Mouse (Mus musculus) liver, embryonic 14.5 days (tissue): ENCODE measurements around the gene Abca4. TPM values are rescaled to one million over a fixed set of nuclear protein-coding genes. Genes with fewer than 3 reads are reported as not detected.

Experiments used
- ATAC-seq: fragments of 200-750 bp; cut with Nextera tagmentation; 2 replicates; pipeline ENCODE4 v1.8.0; 2017; ENCODE audit warnings: moderate number of reproducible peaks, mild to moderate bottlenecking, moderate library complexity; ENCODE audit not compliant: insufficient read depth
- DNase-seq, 3 experiments: peaks; one replicate each; pipeline ENCODE4 v3.0.0-alpha.2; 2012 to 2013; ENCODE audit warnings: low read depth in 3 of 3, low spot score in 3 of 3
- H3K27ac ChIP-seq: fragments of 300-500 bp; sonication (generic); 2 replicates; pipeline ENCODE4 v1.5.1; 2014; ENCODE audit warnings: moderate library complexity, mild to moderate bottlenecking, control low read depth, inconsistent platforms
- H3K27me3 ChIP-seq: fragments of 300-500 bp; sonication (generic); 2 replicates; pipeline ENCODE4 v1.6.1; 2014; ENCODE audit warnings: mild to moderate bottlenecking, low read length, moderate library complexity; ENCODE audit not compliant: control insufficient read depth, insufficient read depth
- H3K36me3 ChIP-seq: fragments of 300-500 bp; sonication (generic); replicated peaks from 2 replicates; pipeline ENCODE4 v1.6.1; 2014; ENCODE audit warnings: low read depth; ENCODE audit not compliant: control insufficient read depth, insufficient read depth
- H3K4me1 ChIP-seq, 2 experiments: fragments of 200-500 bp in 1 of 2; fragments of 300-500 bp in 1 of 2; sonication (generic) in 1 of 2; replicated peaks; 2 replicates each; pipeline ENCODE4 v1.6.1; 2012 to 2014; ENCODE audit warnings: antibody characterized with exemption in 1 of 2, inconsistent platforms in 1 of 2, low read length in 1 of 2; ENCODE audit not compliant: control insufficient read depth in 2 of 2, insufficient read depth in 2 of 2
- H3K4me2 ChIP-seq: fragments of 300-500 bp; sonication (generic); 2 replicates; pipeline ENCODE4 v1.6.1; 2014; ENCODE audit warnings: low read depth, mild to moderate bottlenecking, control low read depth, moderate library complexity
- H3K4me3 ChIP-seq, 2 experiments: fragments of 200-500 bp in 1 of 2; fragments of 300-500 bp in 1 of 2; sonication (generic) in 1 of 2; 2 replicates each; pipeline ENCODE4 v1.5.1; 2012 to 2014; ENCODE audit warnings: low read depth in 2 of 2, low read length in 2 of 2, mild to moderate bottlenecking in 2 of 2, control low read depth in 1 of 2, inconsistent platforms in 1 of 2, moderate library complexity in 1 of 2; ENCODE audit not compliant: insufficient read depth in 1 of 2
- H3K9ac ChIP-seq: fragments of 300-500 bp; sonication (generic); replicated peaks from 2 replicates; pipeline ENCODE4 v1.6.1; 2014; ENCODE audit warnings: mild to moderate bottlenecking, control low read depth, moderate library complexity
- H3K9me3 ChIP-seq: fragments of 300-500 bp; sonication (generic); 2 replicates; pipeline ENCODE4 v1.6.1; 2016; ENCODE audit warnings: low read length, mixed read lengths; ENCODE audit not compliant: control insufficient read depth
- CTCF ChIP-seq: IDR thresholded peaks from 2 replicates; pipeline ENCODE4 v1.5.1; 2016; ENCODE audit warnings: antibody characterized with exemption, low read depth, control low read depth
- EP300 ChIP-seq: IDR thresholded peaks from 2 replicates; pipeline ENCODE4 v1.6.1; 2016; ENCODE audit warnings: antibody characterized with exemption, low read depth
- WGBS: fragments of 180-500 bp; shearing (Covaris S2); extraction: QIAGEN DNeasy Blood & Tissue Kit; methylation state at CpG from one replicate; pipeline ENCODE4 v1.1.7; 2014; ENCODE audit not compliant: insufficient replicate concordance; 5-methylcytosine and 5-hydroxymethylcytosine counted together
- polyA plus RNA-seq, 2 experiments: library from polyadenylated mRNA; depleted of rRNA in 1 of 2; stranded (reverse) in 1 of 2; unstranded in 1 of 2; fragments of >200 nt; fragmentation: Nextera tagmentation in 1 of 2; extraction: Ambion mirVana in 1 of 2; gene quantifications; 2 replicates each; pipeline versions ENCODE4 v1.2.1 to v1.2.3; 2012 to 2014

Gene Abca4
- polyA plus RNA-seq, 2 experiments, result 0.35 to 0.53 TPM

DNA sequence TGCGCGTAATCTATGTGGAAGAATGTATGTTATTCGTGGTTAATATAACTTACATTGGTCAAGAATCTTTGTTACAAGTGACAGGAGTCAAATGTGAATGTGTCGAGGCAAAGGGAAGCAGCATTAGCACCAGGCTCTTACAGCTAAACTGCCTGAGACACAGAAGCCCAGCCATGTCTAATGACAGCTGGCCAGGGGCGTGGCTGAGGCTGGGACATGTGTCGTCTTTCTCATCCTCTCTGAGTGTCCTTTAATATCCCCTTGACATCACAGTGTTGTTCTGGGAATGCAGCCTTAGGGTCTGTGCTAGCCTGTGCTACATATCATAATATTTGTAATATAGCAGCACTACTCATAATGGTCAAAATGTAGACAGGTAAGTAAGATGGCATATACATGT lies 3.7 kb upstream of the Abca4 start:
- H3K9ac ChIP-seq, result no peak overlapping the region
- H3K4me2 ChIP-seq, result no peak overlapping the region
- H3K36me3 ChIP-seq, result no peaks in the 10 kb centered on the region
- H3K4me1 ChIP-seq, result peaks cover 0 to 10% of the 10 kb centered on the region in 2 experiments; a peak in 1 of 4 replicates
- no peak overlapping the region for H3K4me3 ChIP-seq
- ATAC-seq (no peak), DNase-seq (no peak)
- TF ChIP-seq EP300 (no peak), CTCF (no peak)
- 57% methylated on average over 6 of the region's 6 CpGs for WGBS
- no peak overlapping the region for H3K27ac ChIP-seq
- H3K9me3 ChIP-seq, result no peaks in the 10 kb centered on the region
- H3K27me3 ChIP-seq, result peaks cover 5% of the 10 kb centered on the region

DNA sequence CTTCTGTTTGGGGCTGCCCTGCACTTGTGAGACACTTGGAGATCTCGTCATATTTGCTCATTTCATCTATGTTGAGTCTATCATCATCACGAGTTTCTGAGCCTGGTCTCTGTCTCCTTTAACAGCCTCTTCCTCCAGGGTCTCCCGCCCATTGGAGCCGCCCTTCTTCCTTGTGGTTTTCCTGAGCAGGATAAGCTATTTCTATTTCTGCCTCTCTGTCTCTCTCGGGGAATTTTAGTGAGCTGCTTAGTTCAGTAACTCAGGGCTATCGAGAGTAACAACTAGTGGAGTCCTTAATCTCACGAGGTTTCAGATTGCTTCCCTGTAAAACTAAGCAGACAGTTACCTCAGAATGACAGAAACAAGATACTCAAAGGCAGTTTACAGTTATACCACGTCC lies 1.1 kb upstream of the Abca4 start:
- no peak for ATAC-seq
- TF ChIP-seq EP300, result no peak
- no peak for TF ChIP-seq CTCF
- DNase-seq, result no peak
- H3K4me1 ChIP-seq, result peaks cover 0 to 10% of the 10 kb centered on the region in 2 experiments; a peak in 1 of 4 replicates
- no peaks in the 10 kb centered on the region for H3K9me3 ChIP-seq
- WGBS, result 3% methylated on average over 8 of the region's 8 CpGs
- peaks cover 5% of the 10 kb centered on the region for H3K27me3 ChIP-seq
- no peak overlapping the region for H3K27ac ChIP-seq
- 0 out of 2 replicates have a peak overlapping the region, but pooled peaks have one; percentile 4 for H3K4me2 ChIP-seq
- no peak overlapping the region for H3K9ac ChIP-seq
- no peaks in the 10 kb centered on the region for H3K36me3 ChIP-seq
- H3K4me3 ChIP-seq, result no peak overlapping the region

DNA sequence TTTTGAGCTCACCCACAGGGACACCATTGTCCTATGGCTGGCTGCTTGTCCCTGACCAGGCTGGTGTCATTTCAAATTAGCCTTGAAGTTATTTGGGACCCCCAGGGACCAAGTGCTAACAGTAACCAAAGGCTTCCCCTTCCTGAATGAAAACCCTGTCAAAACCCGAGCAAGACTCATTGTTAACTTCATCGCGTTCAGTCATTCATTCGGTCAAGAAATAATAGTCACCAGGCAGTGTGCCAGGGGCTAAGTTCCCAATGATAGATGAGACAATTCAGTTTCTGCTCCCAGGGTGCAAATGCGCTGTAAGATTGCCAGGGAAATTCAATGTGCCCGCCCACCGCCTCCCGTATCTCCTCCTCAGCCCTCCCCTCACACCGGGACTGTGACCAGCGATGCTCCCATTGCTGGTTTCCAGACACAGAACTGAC lies 2.0 kb downstream of the Abca4 start:
- TF ChIP-seq EP300, result no peak
- TF ChIP-seq CTCF, result no peak
- no peak for ATAC-seq
- H3K4me2 ChIP-seq, result no peak overlapping the region

DNA sequence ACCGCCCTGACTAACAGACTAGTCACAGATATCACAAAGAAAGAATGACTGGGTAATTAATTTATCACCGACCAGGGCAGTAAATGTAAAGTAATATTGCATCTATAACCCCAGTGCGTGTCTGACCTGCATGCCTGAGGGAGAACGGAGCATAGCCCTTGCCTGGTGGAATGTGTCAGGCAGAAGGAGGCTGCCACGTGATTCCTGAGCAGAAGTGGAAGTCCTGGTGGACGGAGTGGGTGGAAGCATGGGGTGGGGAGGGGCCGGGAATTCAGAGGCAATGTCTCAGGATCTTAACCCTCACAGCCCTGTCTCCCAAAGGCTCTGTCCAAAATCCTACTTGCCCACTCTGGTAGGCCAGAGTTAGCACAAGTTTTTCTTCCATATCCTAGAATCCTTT lies 3.2 kb downstream of the Abca4 start:
- no peaks in the 10 kb centered on the region for H3K36me3 ChIP-seq
- H3K4me1 ChIP-seq, result peaks cover 0 to 10% of the 10 kb centered on the region in 2 experiments; a peak in 1 of 4 replicates
- no peak for ATAC-seq
- no peak overlapping the region for H3K9ac ChIP-seq
- H3K4me2 ChIP-seq, result no peak overlapping the region
- H3K27me3 ChIP-seq, result peaks cover 5% of the 10 kb centered on the region
- WGBS, result 50% methylated on average over 7 of the region's 7 CpGs
- H3K9me3 ChIP-seq, result no peaks in the 10 kb centered on the region
- no peak overlapping the region for H3K4me3 ChIP-seq
- H3K27ac ChIP-seq, result no peak overlapping the region
- no peak for DNase-seq
- no peak for TF ChIP-seq EP300
- no peak for TF ChIP-seq CTCF

More for the DNA sequence above, 2.0 kb downstream of the Abca4 start:
- H3K9me3 ChIP-seq, result no peaks in the 10 kb centered on the region
- H3K4me1 ChIP-seq, result peaks cover 0 to 10% of the 10 kb centered on the region in 2 experiments; a peak in 1 of 4 replicates
- H3K27me3 ChIP-seq, result peaks cover 5% of the 10 kb centered on the region
- WGBS, result 67% methylated on average over 10 of the region's 10 CpGs
- H3K9ac ChIP-seq, result no peak overlapping the region
- no peak for DNase-seq
- H3K27ac ChIP-seq, result no peak overlapping the region
- H3K4me3 ChIP-seq, result no peak overlapping the region
- H3K36me3 ChIP-seq, result no peaks in the 10 kb centered on the region

DNA sequence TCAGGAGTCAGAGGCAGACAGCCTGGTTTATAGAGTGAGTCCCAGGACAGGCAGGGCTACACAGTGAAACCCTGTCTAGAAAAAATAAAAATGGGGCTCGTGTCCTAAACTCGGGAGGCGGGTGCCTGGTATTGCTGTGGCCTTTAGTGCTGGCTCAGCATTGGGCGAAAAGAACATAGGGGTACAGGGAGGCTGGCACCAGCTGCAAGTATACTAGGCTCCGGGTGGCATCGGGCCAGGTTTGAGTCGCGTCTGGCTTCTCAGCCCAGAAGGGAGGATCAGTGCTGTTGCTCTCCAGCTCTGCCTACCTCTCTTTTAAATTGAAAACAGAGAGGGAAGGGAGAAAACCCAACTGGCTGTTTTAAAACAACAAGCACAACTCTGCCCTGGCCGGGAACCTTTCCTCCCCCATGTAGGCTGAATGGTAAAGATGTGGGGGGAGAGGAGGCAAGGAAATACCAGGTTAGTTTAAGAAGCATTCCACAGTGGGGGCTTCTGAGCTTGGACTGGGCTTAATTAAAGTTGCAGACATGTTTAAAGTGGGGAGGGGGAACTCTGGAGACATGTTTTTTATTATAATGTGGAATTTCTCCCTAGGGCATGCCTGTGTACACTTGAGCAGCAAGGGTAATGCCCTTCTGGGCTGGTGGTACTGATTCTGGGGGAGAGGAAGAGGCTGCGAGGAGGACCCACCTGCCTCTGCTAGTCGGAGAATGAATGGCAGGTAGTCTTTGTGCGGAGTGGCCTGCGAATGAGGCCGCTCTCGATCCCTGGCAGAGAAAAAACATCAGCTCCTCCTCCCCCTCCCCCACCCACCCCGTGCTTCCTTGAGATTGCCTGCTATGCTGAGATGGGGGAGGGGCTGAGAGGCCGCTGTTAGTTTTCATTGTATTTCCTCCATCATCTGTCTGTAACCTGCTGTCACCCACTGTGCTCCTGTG lies 3.9 kb downstream of the Abca4 start:
- TF ChIP-seq CTCF, result no peak
- no peak for TF ChIP-seq EP300
- 42% methylated on average over 17 of the region's 17 CpGs for WGBS

More for the DNA sequence above, 3.9 kb downstream of the Abca4 start:
- DNase-seq, result no peak
- Histone ChIP-seq H3K9ac (no peak overlapping the region), H3K27me3 (peaks cover 5% of the 10 kb centered on the region), H3K36me3 (no peaks in the 10 kb centered on the region), H3K9me3 (no peaks in the 10 kb centered on the region), H3K27ac (no peak overlapping the region), H3K4me2 (no peak overlapping the region), H3K4me1 (peaks cover 0 to 5% of the 10 kb centered on the region in 2 experiments; a peak in 1 of 4 replicates), H3K4me3 (no peak overlapping the region)
- no peak for ATAC-seq
